Mouse (Mus musculus) embryonic facial prominence, embryonic 12.5 days (tissue): ENCODE results near the gene Olfr113. TPM values are rescaled to one million over a fixed set of nuclear protein-coding genes. Genes with fewer than 3 reads are reported as not detected.
"Not testable (repeated sequence)": the region's sequence is repeated elsewhere in the genome, so short reads cannot be mapped to it uniquely, and the experiment has no call there.

Experiments used
- ATAC-seq: fragments of 200-750 bp; cut with Nextera tagmentation; 2 replicates; pipeline ENCODE4 v1.8.0; 2017; ENCODE audit not compliant: insufficient number of reproducible peaks, insufficient read depth, low FRiP score, low TSS enrichment
- H3K27ac ChIP-seq: fragments of 300-500 bp; sonication (generic); 2 replicates; pipeline ENCODE4 v1.5.1; 2016; ENCODE audit warnings: mild to moderate bottlenecking
- H3K27me3 ChIP-seq: fragments of 300-500 bp; sonication (generic); 2 replicates; pipeline ENCODE4 v1.6.1; 2016; ENCODE audit warnings: mild to moderate bottlenecking, moderate library complexity
- H3K36me3 ChIP-seq: fragments of 300-500 bp; sonication (generic); 2 replicates; pipeline ENCODE4 v1.6.1; 2016; ENCODE audit warnings: mild to moderate bottlenecking
- H3K4me1 ChIP-seq: fragments of 300-500 bp; sonication (generic); 2 replicates; pipeline ENCODE4 v1.6.1; 2016
- H3K4me2 ChIP-seq: fragments of 300-500 bp; sonication (generic); replicated peaks from 2 replicates; pipeline ENCODE4 v1.6.1; 2016; ENCODE audit warnings: mild to moderate bottlenecking, moderate library complexity
- H3K4me3 ChIP-seq: fragments of 300-500 bp; sonication (generic); 2 replicates; pipeline ENCODE4 v1.5.1; 2016; ENCODE audit warnings: mild to moderate bottlenecking
- H3K9ac ChIP-seq: fragments of 300-500 bp; sonication (generic); 2 replicates; pipeline ENCODE4 v1.6.1; 2016; ENCODE audit warnings: mild to moderate bottlenecking, moderate library complexity
- H3K9me3 ChIP-seq: fragments of 300-500 bp; sonication (generic); 2 replicates; pipeline ENCODE4 v1.6.1; 2016; ENCODE audit warnings: mild to moderate bottlenecking, moderate library complexity
- WGBS: fragments of 180-500 bp; shearing (Covaris S2); methylation state at CpG from one replicate; pipeline ENCODE4 v1.1.7; 2016; 5-methylcytosine and 5-hydroxymethylcytosine counted together
- polyA plus RNA-seq: library from polyadenylated mRNA; unstranded; fragments of >200 nt; fragmentation: Nextera tagmentation; extraction: Ambion mirVana; gene quantifications from 2 replicates; pipeline ENCODE4 v1.2.1, GENCODE M21; 2016

The Olfr113 gene
- polyA plus RNA-seq = not detected in 2 replicates

GRCm38 (mm10) chr17:37577563-37577962 lies at the start of gene Olfr113:
Gene Olfr113 (minus strand): TSS chr17:37577663.
- Histone ChIP-seq H3K27me3 (no peaks in the 10 kb centered on the region), H3K36me3 (no peaks in the 10 kb centered on the region)
- ATAC-seq = no peak

GRCm38 (mm10) chr17:37627009-37627408 lies 49.5 kb upstream of the Olfr113 start, which contains the start of the genes Olfr115 and Olfr116:
Gene Olfr115 (minus strand): TSS chr17:37627109.
Gene Olfr116 (minus strand): TSS chr17:37627199.
- Histone ChIP-seq H3K9me3 (peaks cover 8% of the 10 kb centered on the region), H3K27me3 (no peaks in the 10 kb centered on the region), H3K36me3 (no peaks in the 10 kb centered on the region), H3K27ac (no peak within 1 kb of the TSS), H3K4me3 (no peak within 1 kb of the TSS), H3K4me1 (no peaks in the 10 kb centered on the region), H3K9ac (no peak within 1 kb of the TSS), H3K4me2 (no peak within 1 kb of the TSS)
- 83% methylated on average over 2 of the region's 2 CpGs for WGBS
- ATAC-seq = no peak

More at GRCm38 (mm10) chr17:37577563-37577962, at the start of gene Olfr113:
- Histone ChIP-seq H3K4me2 (no peak within 1 kb of the TSS), H3K9me3 (no peaks in the 10 kb centered on the region), H3K4me3 (no peak within 1 kb of the TSS), H3K27ac (no peak within 1 kb of the TSS), H3K4me1 (no peaks in the 10 kb centered on the region), H3K9ac (no peak within 1 kb of the TSS)

- Histone ChIP-seq H3K27me3 (no peaks in the 10 kb centered on the region), H3K9me3 (no peaks in the 10 kb centered on the region), H3K9ac (no peak within 1 kb of the TSS), H3K4me2 (no peak within 1 kb of the TSS), H3K4me1 (no peaks in the 10 kb centered on the region), H3K27ac (no peak within 1 kb of the TSS), H3K4me3 (no peak within 1 kb of the TSS), H3K36me3 (no peaks in the 10 kb centered on the region)
- ATAC-seq = no peak
Observed at GRCm38 (mm10) chr17:37592643-37593042, 15.2 kb upstream of the Olfr113 start, which contains the start of gene Olfr114. Gene Olfr114 (minus strand): TSS chr17:37592743.

- Histone ChIP-seq H3K27me3 (no peaks in the 10 kb centered on the region), H3K4me1 (no peaks in the 10 kb centered on the region), H3K9ac (no peak within 1 kb of the TSS), H3K9me3 (0 out of 2 replicates have a peak, but pooled peaks cover 2% of the 10 kb centered on the region), H3K4me2 (no peak within 1 kb of the TSS), H3K4me3 (no peak within 1 kb of the TSS), H3K27ac (no peak within 1 kb of the TSS), H3K36me3 (no peaks in the 10 kb centered on the region)
- ATAC-seq = no peak
Observed at GRCm38 (mm10) chr17:37569351-37569750, 8.1 kb downstream of the Olfr113 start, which contains the start of gene Olfr112. Gene Olfr112 (minus strand): TSS chr17:37569451.

GRCm38 (mm10) chr17:37558913-37559615 lies 18.4 kb downstream of the Olfr113 start:
- no peak for ATAC-seq
- 62% methylated on average over 1 of the region's 1 CpGs for WGBS

GRCm38 (mm10) chr17:37543800-37544435 lies 33.5 kb downstream of the Olfr113 start:
- no peaks in the 10 kb centered on the region for H3K4me1 ChIP-seq
- no peak overlapping the region for H3K9ac ChIP-seq
- no peaks in the 10 kb centered on the region for H3K36me3 ChIP-seq
- H3K27me3 ChIP-seq = no peaks in the 10 kb centered on the region
- WGBS = 39% methylated on average over 3 of the region's 3 CpGs
- no peak overlapping the region for H3K4me3 ChIP-seq
- ATAC-seq = no peak
- no peak overlapping the region for H3K4me2 ChIP-seq
- H3K9me3 ChIP-seq = no peaks in the 10 kb centered on the region
- H3K27ac ChIP-seq = no peak overlapping the region

More at GRCm38 (mm10) chr17:37558913-37559615, 18.4 kb downstream of the Olfr113 start:
- Histone ChIP-seq H3K9ac (no peak overlapping the region), H3K4me1 (no peaks in the 10 kb centered on the region), H3K4me3 (no peak overlapping the region), H3K9me3 (no peaks in the 10 kb centered on the region), H3K4me2 (no peak overlapping the region), H3K27me3 (no peaks in the 10 kb centered on the region), H3K27ac (no peak overlapping the region), H3K36me3 (no peaks in the 10 kb centered on the region)

- WGBS = 87% methylated on average over 4 of the region's 4 CpGs
- H3K4me1 ChIP-seq = no peaks in the 10 kb centered on the region
- H3K27ac ChIP-seq = no peak overlapping the region
- no peaks in the 10 kb centered on the region for H3K27me3 ChIP-seq
- no peaks in the 10 kb centered on the region for H3K36me3 ChIP-seq
- H3K4me2 ChIP-seq = no peak overlapping the region
- H3K9me3 ChIP-seq = no peaks in the 10 kb centered on the region
- no peak overlapping the region for H3K9ac ChIP-seq
- no peak for ATAC-seq
- H3K4me3 ChIP-seq = no peak overlapping the region
Observed at GRCm38 (mm10) chr17:37541454-37542119, 35.9 kb downstream of the Olfr113 start.

GRCm38 (mm10) chr17:37538416-37538815 lies 39.0 kb downstream of the Olfr113 start:
- not testable (repeated sequence) for ATAC-seq, H3K4me1 ChIP-seq, H3K27me3 ChIP-seq, H3K27ac ChIP-seq, H3K9ac ChIP-seq, H3K4me2 ChIP-seq, H3K4me3 ChIP-seq, H3K36me3 ChIP-seq, H3K9me3 ChIP-seq
- 44% methylated on average over 1 of the region's 1 CpGs for WGBS

- Histone ChIP-seq H3K4me3 (no peak overlapping the region), H3K4me2 (no peak overlapping the region), H3K9ac (no peak overlapping the region), H3K36me3 (no peaks in the 10 kb centered on the region), H3K9me3 (no peaks in the 10 kb centered on the region), H3K27me3 (no peaks in the 10 kb centered on the region), H3K4me1 (no peaks in the 10 kb centered on the region), H3K27ac (no peak overlapping the region)
- no peak for ATAC-seq
Observed at GRCm38 (mm10) chr17:37535173-37535572, 42.3 kb downstream of the Olfr113 start.

GRCm38 (mm10) chr17:37525427-37525826 lies 52.0 kb downstream of the Olfr113 start:
- H3K4me2 ChIP-seq, H3K4me3 ChIP-seq, H3K9ac ChIP-seq, H3K36me3 ChIP-seq, H3K27ac ChIP-seq, H3K27me3 ChIP-seq, H3K9me3 ChIP-seq, ATAC-seq, H3K4me1 ChIP-seq: not testable (repeated sequence)
- 68% methylated on average over 1 of the region's 1 CpGs for WGBS

- not testable (repeated sequence) for H3K27ac ChIP-seq, H3K4me1 ChIP-seq, H3K4me2 ChIP-seq, H3K9me3 ChIP-seq, H3K36me3 ChIP-seq, H3K4me3 ChIP-seq, ATAC-seq, H3K27me3 ChIP-seq, H3K9ac ChIP-seq
Observed at GRCm38 (mm10) chr17:37524612-37525011, 52.9 kb downstream of the Olfr113 start.
